Mouse (Mus musculus): ENCODE measurements around the gene Tacr1. TPM values are rescaled to one million over a fixed set of nuclear protein-coding genes. Genes with fewer than 3 reads are reported as not detected.

The Tacr1 gene
- 0.88 and 1.2 TPM in 2 replicates for polyA plus RNA-seq (2012; rRNA removed)

GRCm38 (mm10) chr6:82401595-82402451, at the start of gene Tacr1:
Gene Tacr1, plus strand, starts transcription at chr6:82402334.

Measured in colon, adult 2 months (tissue).